Mouse (Mus musculus): Measurements from ENCODE around the gene D130043K22Rik.

The D130043K22Rik gene

GRCm38 (mm10) chr13:24903412-24903811 lies 58.5 kb downstream of the D130043K22Rik start:
- DNase-seq (ENCODE audit: low read depth): no peak

DNA sequence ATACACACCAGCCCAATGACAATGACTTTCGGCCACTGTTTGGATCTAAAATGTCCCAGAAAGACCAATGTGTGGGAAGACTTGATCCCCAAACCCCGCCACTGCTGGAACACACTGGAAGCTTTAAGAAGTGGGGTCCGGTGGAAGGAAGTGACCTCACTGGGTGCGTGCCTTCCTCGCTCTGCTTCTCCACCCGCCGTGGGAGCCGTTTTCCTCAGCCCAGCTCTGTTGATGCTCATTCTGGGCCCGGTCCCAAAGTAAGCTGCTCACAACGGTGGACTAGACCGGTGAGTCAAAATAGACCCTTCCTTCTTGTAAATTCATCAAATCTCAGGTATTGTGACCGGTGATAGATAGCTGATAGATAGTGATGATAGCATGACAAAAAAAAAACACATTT lies 60.5 kb downstream of the D130043K22Rik start:
- no peak for DNase-seq (ENCODE audit: low read depth)

- no peak for DNase-seq (ENCODE audit: low read depth)
Observed at GRCm38 (mm10) chr13:24906831-24907570, 62.1 kb downstream of the D130043K22Rik start.

- no peak for DNase-seq (ENCODE audit: low read depth)
Observed at GRCm38 (mm10) chr13:24909112-24909511, 64.2 kb downstream of the D130043K22Rik start.

GRCm38 (mm10) chr13:24913576-24913975 lies 68.6 kb downstream of the D130043K22Rik start:
- DNase-seq (ENCODE audit: low read depth): no peak

- no peak for DNase-seq (ENCODE audit: low read depth)
Observed at GRCm38 (mm10) chr13:24914915-24915314, 70.0 kb downstream of the D130043K22Rik start.

DNA sequence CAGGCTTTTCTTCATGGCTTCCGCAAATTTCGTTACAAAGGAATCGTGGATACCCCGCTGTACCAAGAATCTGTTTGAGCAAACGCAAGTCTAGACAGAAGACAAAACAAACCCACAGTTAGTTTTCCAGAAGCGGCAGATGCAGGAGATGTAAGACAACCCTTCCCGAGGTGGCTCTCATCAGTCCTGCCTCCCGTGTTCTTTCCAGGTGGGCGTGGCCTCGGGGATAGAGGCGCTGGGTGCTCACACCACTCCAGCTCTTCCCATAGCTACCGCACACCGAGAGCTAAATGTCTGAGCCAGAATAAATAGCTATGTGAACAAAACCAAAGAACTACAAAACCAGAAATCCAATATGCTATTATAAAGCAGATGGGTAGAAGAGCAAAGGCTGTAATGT lies 70.9 kb downstream of the D130043K22Rik start:
- DNase-seq (ENCODE audit: low read depth): no peak

DNA sequence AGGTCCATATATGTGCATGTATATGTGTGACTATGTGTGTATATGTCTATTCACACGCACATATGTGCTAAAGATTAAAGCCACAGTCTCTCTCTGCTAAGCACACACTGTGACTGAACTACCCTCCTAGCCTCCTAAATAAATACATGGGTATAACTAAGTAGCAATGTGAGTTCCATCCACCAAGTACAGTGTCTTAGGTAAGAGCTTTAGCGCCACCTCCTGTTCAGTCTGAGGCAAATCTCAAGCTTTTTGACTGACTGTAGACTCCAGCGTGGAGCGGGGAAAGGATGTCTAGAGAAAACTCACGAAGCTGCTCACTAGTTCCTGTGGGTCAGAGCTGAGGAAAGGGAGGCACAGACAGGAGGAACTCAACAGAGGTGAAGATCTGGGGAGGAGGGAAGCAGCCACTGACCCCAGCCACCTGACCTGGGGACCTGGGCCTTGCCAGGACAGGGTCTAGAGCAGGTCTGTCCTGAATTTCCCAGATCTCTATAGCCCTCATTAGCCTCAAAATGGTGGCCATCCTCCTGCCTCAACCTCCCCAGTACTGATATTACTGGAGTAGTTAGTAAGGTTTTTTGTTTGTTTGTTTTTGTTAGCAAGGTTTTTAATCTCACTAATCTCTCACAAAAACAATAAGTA lies 75.5 kb downstream of the D130043K22Rik start:
- peak; percentile 41 for DNase-seq (ENCODE audit: low read depth)

DNA sequence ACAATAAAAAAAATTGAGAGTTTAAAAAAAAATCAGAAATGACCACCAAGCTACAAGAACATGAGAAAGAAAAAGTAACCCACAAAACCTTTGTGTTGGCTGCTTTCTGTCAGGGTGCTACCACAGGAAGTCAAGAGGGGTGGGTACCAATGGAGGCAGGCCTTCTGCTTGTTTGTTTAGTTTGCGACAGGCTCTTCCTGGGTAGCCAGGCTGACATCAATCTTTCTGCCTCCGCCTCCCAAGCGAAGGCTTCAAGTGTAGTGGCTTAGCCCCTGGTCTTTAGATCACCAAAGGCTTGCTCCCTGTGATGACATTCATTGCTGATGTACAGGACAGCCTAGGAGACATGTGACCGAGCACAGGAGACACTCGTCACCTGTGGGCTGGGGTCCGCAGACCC lies 76.3 kb downstream of the D130043K22Rik start:
- DNase-seq (ENCODE audit: low read depth): no peak

GRCm38 (mm10) chr13:24923991-24924390 lies 79.1 kb downstream of the D130043K22Rik start:
- DNase-seq (ENCODE audit: low read depth): no peak

DNA sequence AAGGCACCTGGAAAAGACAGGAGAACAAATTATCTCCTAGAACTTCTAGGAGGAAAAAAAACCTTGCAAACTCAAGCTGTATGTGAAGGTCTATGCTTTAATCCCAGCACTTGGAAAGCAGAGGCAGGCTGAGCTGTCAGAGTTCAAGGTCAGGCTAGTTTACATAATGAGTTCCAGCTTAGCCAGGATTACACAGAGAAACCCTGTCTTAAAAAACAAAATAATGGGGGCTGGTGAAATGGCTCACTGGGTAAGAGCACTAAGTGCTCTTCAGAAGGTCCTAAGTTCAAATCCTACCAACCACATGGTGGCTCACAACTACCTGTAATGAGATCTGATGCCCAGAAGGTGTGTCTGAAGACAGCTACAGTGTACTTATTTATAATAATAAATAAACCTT lies 85.7 kb downstream of the D130043K22Rik start:
- no peak for DNase-seq (ENCODE audit: low read depth)

DNA sequence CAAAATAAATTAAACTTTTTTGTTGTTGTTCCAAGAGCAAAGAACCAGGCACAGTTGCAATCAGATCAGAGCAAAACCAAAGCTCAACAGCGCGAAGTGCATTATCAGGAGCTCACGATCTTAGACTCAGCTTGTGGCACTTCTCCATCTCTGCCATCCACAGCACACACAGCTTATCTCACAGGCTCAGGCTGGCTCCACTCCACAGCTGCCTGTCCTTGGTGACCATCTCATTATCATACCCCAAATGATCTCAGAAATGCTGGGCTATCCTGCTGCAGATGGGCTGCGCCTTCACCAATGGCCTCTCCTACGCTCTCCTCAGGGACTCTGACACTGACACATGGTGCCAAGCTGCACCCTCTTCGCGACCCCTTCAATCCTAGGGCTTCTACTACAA lies 88.3 kb downstream of the D130043K22Rik start:
- no peak for DNase-seq (ENCODE audit: low read depth)

DNA sequence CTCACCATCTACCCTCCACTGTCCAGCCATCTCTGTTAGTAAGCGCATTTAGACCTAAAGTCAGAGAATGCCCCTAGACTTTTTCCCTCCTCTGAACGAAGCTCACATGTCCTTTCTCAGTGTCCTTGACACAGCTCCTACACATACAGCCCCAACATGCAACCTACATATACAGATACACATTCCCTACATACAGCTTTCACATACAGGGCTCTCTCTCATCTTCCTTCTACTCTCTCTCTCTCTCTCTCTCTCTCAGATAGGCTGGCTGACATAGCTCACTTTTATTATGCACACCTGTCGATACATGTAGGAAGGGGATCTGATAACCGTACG lies 91.8 kb downstream of the D130043K22Rik start:
- DNase-seq (ENCODE audit: low read depth): no peak

GRCm38 (mm10) chr13:24937108-24937838 lies 92.3 kb downstream of the D130043K22Rik start, which contains the start of gene Aldh5a1:
TSS of gene Aldh5a1 (minus strand) at chr13:24937661.
- DNase-seq (ENCODE audit: low read depth): peak; percentile 33

- no peak for DNase-seq (ENCODE audit: low read depth)
Observed at GRCm38 (mm10) chr13:24937839-24938166, 92.9 kb downstream of the D130043K22Rik start.

GRCm38 (mm10) chr13:24938683-24939082 lies 93.7 kb downstream of the D130043K22Rik start:
- peak; percentile 62 for DNase-seq (ENCODE audit: low read depth)

- no peak for DNase-seq (ENCODE audit: low read depth)
Observed at GRCm38 (mm10) chr13:24939472-24939871, 94.5 kb downstream of the D130043K22Rik start.

GRCm38 (mm10) chr13:24942512-24943282 lies 97.8 kb downstream of the D130043K22Rik start, which contains the start of gene Gpld1:
TSS of gene Gpld1 (plus strand) at chr13:24943152.
- no peak for DNase-seq (ENCODE audit: low read depth)

GRCm38 (mm10) chr13:24943303-24943702 lies 98.4 kb downstream of the D130043K22Rik start:
- DNase-seq (ENCODE audit: low read depth): no peak

DNA sequence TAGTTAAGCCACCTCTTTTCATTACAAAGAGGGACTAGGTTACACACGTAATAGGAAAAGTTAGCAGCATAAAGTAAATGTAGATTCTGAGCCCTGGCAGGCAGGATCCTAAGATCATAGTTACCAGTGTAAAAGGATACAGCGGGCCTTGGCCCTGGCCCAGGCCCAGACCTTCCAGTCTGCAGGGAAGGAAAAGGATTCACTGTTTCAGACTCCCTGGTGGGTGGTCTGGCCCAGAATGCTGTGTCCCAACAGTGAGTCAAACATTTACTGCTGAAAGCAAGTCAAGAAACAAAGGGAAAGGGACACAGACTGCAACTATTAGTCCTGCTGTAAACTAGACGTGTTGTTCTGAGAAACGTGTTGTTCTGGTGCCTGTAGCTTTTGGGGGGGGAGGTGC lies 100.6 kb downstream of the D130043K22Rik start:
- DNase-seq (ENCODE audit: low read depth): no peak

GRCm38 (mm10) chr13:24947158-24947557 lies 102.2 kb downstream of the D130043K22Rik start:
- DNase-seq (ENCODE audit: low read depth): no peak

GRCm38 (mm10) chr13:24948870-24949269 lies 103.9 kb downstream of the D130043K22Rik start:
- no peak for DNase-seq (ENCODE audit: low read depth)

Measured in c-Kit-positive CD71-negative TER-119-negative erythroid progenitor cells, embryonic 14.5 days (primary cell).